Mouse (Mus musculus): ENCODE data around the gene Igf2bp3.
A peak's percentile ranks its signal among the peaks of the same experiment; 100 is the strongest.

Gene Igf2bp3

DNA sequence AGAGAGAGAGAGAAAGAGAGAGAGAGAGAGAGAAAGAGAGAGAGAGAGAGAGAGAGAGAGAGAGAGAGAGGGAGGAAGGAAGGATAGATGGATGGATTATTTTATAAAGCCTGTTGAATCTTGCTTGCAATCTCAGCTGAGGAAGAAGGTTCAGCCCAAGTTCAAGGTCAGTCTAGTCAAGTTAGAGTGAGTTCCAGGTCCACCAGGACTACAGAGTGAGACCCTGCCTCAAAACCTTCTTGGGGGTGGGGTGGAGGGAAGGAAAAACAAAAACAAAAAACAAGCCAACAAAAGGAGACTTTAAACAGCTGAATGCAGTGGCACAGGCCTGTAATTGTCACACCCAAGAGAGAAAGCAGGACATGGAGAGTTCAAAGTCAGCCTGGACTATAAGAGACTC lies 40.1 kb downstream of the Igf2bp3 start:
- no peak for DNase-seq (ENCODE audit: low spot score in 2 of 2)

DNA sequence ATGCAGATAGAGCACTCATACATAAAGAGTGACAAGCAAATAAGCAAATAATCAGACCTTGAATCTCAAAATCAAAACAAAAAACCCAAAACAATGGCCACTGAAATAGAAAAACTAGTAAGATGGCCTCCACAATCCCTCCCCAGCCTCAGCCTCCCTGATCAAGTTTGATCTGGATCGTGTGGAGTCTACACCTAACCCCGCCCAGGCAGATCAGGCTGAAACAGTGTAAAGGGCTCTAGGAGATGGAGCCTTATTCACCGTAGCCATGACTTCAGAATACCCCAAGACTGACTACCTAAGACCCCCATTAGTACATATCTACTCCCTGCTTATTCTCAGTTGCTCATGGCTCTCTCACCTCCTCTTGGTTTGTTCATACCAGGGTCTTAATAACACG lies 41.1 kb downstream of the Igf2bp3 start:
- DNase-seq (ENCODE audit: low spot score in 2 of 2) = no peak

DNA sequence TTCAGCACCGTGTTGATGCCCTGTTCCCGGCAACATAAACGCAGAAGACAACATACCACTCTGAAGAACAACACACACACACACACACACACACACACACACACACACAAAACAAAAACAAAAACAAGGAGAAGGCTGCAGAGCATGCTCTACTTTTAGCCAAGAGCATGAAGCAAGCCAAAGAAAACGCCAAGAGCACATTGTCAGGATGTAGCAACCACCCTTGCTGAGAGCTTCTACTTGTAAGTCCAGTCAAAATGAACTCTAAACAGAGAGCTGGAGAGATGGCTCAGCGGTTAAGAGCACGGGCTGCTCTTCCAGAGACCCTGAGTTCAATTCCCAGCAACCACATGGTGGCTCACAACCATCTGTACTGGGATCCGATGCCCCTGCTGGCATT lies 41.5 kb downstream of the Igf2bp3 start:
- DNase-seq (ENCODE audit: low spot score in 2 of 2) = no peak

DNA sequence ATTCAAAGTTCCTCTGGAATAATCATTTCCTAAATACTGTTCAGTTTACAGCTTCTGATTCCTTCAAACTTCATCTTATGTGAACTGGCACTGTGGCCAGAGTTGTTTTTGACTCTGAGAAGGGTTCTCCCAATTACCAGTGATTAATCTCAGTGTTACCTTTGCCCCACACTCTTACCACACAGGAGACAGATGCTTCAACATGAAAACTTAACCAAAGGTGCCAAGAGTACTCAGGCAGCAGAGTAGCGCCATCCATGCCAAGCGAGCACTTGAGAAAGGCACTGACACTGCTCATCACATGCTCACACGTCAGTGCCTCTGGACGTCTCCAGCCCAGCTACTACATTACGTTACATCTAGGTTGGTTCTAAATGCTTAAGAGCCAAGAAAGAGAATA lies 43.5 kb downstream of the Igf2bp3 start:
- no peak for DNase-seq (ENCODE audit: low spot score in 2 of 2)

DNA sequence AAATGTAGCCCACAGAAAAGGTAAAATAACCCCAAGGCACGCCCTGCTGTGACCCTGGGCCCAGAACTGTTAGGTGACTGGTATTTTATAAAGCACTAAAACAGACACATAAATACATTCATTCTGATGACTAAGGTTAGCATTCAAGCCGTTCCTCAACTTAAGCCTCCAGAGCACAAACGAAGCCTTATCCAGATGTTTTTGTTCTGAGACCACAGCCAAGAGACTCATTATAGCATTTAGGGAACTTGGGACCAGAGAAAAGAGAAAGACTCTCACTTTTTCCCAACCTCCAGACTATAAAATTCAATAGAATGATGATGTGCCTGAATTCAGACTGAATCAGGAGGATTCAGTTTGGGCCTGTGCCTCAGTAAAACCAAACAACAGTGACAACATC lies 46.1 kb downstream of the Igf2bp3 start:
- DNase-seq (ENCODE audit: low spot score in 2 of 2) = no peak

DNA sequence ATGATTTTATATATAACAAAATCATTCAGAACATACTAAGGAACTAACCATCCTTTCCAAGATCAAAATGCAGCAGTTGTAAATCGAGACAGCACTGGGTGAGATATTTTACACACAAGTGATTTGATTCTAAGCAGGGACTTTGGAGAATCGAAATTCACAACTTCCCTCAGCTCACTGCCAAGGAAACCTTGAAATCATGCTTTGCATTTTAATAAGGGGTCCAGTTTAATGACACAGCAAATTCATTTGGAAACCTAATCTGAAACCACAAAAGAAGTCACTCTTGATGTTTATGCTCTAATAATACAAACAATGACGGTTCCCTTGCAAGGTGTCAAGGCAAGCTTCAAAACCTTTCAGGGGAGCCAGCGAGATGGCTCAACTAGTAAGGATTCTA lies 47.4 kb downstream of the Igf2bp3 start:
- no peak for DNase-seq (ENCODE audit: low spot score in 2 of 2)

DNA sequence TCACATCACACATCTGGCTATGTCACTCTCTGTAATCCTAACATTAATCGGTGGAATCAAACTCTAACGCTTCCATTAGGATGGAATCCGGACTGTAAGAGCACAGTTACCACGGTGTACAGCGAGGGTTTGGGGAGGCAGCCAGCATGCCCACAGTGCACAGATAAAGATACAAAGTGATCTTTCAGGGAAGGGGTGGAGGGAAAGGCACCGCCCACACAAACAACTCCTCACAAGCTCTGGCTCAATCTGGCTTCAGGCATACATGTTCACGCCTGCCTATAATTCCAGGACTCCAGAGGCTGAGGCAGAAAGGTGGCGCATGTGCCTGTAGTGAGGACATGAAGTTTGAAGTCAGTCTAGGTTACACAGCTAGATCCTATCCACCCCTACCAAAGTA lies 48.4 kb downstream of the Igf2bp3 start:
- DNase-seq (ENCODE audit: low spot score in 2 of 2) = no peak

DNA sequence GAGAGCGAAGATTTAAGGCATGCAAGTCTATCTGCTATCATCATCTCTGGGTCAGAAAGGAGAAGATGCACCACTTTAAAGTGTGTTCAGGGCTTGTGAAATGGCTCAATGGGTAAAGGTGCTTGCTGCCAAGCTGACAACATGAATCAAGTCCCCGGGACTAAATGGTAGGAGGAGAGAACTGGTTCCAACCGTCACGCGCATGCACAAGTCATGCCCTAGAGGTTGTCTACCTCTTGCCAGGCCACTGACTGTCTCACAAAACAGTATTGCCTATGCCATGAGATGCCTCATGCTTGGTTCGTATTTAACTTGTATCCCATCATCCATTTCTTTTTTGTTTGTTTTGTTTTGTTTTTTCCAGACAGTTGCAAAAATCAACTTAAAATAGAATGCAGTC lies 48.9 kb downstream of the Igf2bp3 start:
- DNase-seq (ENCODE audit: low spot score in 2 of 2) = no peak

DNA sequence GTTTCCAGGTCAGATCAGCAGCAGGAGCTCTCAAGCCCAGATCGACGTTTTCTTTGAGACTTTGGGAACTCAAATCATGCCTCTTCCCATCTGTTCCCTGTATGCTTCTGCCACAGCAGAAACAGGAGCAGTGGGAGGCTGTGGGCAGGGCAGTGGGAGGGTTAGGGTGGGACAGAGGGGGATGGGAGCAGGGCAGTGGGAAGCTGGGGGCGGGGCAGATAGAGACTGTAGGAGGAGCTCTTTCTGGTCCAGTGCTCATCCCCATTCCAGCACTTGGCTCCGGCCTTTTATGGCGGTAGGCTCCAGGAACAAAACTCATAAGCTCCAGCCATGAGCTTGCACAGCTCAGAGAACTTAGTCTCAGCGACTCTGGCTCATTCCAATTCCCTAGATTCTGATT lies 49.7 kb downstream of the Igf2bp3 start:
- peak in 1 of 2 experiments; percentile 10 for DNase-seq (ENCODE audit: low spot score in 2 of 2)

DNA sequence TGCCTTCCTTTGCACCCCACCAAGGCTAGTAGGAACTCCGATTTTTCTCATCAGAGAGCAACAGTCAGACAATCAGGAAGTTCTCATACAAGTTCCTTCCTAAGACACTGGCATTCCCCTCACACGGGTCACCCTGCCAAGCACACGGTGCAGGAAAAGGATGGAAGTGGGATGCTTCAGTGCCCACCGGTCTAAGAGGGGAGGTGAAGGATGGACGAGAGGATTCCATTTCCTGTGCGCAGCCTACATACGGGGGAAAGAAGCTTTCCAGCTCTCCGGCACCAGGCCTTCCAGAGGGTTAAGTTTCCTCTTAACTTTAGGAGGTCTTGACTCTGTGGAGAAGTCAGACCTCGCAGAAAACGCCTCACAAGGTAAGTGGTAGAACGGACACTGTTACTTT lies 50.1 kb downstream of the Igf2bp3 start:
- no peak for DNase-seq (ENCODE audit: low spot score in 2 of 2)

DNA sequence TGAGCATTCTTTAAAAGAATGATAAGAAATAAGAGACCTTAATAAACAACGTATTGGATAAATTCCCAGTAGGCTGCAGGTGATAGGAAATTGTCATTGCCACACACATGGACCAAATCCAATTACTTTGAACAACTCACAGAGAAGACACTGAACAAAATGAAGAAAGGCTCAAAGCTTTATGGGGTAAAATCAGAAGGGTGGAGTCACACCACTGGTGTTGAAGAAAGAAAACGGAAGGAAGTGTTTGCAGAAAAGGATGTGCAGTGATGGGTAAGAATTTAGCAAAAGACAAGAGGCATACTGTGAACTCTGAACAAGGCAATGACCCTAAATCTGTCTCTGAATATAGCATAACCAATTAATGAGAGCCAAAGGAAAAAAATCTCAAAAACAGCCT lies 54.8 kb downstream of the Igf2bp3 start:
- no peak for DNase-seq (ENCODE audit: low spot score in 2 of 2)

DNA sequence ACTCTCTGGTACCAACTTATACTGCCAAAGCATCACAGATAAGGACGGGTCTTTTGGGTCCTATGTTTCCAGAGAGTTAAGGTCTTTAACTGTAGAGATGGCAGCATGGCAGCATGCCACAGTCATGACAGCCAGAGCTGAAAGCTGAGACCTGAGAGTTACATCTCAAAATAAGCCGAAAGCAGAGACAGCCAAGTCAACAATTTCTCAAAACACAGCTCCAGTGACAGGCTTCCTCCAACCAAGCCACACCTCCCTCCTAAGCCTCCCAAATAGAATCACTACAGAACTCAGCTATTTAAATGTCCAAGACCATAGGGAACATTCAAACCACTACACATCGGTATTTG lies 58.0 kb downstream of the Igf2bp3 start:
- DNase-seq (ENCODE audit: low spot score in 2 of 2) = no peak

DNA sequence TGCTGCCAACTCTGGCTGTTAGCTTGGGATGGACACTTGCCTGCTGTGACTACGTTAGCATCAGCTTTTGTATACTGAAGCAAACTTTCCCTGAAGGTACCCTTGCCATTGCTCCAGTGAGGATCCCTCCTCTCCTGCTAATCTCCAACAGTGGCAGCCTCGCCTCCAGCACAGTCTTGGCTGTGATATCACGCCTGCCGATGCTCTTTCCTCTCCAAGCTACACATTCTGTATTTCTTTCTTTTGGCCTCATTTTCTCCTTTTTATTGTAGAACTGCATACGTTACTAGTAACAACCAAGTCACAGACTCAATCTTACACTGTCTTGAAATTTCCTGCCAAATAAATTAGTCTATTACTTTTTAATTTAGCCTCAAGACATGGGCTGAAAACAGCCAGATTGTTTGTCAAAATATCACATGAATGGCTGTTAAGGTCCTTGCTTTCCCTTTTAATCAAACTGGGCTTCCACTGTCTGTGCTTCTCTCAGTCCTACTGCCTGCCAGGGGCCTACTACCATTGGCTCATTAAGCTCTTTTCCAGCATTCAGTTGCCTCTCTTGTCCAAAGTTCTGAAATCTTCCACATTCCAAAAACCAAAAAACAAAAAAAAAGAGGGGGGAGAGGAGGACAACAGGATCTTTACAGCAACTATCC lies 58.5 kb downstream of the Igf2bp3 start:
- no peak for DNase-seq (ENCODE audit: low spot score in 2 of 2)

DNA sequence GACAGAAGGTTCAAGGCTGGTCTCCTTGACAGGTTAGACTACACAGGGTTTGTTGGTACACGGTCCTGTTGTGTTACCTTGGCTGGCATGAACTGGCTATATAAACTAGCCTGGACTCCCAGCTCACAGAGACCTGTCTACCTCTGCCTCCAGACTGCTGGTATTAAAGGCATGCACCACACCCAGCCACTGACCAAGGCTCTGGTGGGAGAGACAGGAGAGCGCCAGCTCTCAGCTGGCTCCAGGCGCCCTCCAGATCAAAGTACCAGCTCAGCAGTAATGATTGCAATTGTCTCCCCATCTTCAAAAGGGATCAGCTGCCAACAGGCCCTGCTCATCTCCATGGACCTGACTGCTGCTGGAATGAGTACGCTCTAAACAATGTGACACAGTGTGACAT lies 63.3 kb downstream of the Igf2bp3 start:
- DNase-seq (ENCODE audit: low spot score in 2 of 2) = no peak

DNA sequence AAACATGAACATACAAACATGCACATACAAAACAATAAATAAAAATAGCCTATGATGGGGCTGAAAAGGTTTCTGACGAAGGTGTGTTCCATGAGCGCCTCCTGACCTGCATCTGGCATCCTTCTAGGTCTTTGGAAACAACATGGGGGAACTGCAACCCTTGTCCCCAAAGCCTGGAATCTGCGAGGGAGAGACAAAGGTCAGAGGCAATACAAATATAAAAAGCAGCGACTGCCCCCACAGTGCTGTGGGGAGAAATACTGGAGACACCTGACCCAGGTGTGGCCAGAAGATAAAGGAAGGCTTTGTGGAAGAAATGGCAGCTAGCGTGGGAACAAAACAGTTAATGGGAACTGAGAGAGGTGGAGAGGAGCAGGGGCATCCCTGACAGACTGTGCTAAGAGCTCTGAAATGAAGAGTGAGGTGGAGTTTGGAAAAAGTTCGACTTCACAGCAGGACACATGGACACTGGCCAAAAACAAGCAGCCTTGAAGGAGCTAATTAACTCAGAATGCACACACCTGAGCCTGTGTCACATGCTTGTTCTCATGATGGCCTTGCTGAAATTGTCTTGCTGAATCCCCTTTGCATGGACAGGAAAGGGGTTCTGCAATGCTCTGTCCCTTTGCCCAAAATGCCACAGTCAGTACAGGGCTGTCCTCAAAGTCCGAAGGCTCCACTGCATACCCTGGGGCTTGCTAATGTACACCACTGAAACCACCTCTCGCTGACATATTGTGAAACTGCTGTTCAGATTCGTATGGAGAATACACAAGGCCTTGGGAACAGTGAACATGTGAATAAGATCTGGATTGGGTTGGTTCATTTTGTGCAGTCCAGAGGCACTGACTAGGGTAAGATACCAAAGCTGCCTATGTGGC lies 64.2 kb downstream of the Igf2bp3 start:
- no peak for DNase-seq (ENCODE audit: low spot score in 2 of 2)

DNA sequence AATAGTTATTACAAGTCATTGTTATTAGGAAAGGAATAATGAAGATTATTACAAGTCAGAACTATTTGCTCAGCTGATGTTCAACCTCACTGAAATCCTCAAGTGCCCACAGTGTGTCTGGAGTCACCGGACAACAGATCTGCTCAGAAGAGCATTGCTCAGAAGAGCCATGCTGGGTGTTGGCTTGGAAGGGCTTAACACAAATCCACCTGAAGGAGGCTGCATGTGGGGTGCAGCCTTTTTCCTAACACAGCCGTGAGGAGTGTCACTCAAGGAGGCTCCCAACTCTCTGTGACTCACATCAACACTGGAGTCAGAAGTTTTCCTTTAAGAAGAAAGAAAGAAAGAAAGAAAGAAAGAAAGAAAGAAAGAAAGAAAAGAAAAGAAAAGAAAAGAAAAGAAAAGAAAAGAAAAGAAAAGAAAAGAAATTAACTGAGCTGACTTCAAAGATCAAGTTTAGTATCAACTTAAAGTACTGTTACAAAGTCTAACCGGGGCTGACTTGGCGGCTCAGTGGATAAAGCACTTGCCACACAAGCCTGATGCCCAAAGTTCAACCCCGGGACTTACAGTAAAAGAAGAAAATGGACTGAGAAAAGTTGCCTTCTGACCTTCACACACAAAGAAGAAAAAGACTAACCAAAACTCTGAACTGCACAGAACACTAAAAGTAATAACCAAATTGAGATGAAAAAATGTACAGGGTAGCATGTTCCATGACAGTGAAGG lies 65.4 kb downstream of the Igf2bp3 start:
- DNase-seq (ENCODE audit: low spot score in 2 of 2) = no peak

DNA sequence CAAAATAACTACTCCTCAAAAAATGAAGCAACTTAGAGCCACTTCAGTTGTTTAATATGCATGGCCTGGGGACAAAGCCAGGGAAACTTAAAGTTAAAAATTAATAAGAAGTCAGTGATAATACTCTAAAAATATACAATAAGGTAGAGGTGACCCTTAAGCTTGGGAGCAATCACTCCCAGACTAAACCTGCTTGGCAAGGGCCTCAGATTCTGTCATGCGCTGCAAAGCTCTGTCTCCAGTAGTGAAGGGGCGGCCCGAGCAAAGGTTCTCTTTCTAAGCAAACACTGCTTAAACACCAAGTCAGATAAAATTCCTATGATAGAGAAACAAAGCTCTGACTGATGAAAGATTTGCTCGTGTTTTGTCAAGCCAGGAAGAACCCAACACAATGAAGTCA lies 66.0 kb downstream of the Igf2bp3 start:
- DNase-seq (ENCODE audit: low spot score in 2 of 2) = no peak

DNA sequence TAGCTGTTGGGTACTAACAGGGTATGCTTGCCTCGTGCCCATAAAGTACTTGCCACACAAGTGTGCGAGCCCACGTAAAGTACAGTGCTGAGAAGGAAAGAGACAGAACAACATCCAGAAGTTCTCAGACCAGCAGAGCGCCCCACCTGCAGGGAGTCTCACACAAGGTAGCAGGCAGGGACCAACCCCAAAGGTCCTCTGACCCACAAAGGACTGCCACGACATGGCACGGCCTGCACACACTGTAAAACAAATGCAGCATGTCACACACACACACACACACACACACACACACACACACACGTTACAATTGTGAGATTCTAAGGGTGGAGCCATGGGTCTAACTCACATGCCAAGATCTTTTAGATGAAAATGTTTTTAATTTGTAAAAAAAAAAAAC lies 66.4 kb downstream of the Igf2bp3 start:
- no peak for DNase-seq (ENCODE audit: low spot score in 2 of 2)

DNA sequence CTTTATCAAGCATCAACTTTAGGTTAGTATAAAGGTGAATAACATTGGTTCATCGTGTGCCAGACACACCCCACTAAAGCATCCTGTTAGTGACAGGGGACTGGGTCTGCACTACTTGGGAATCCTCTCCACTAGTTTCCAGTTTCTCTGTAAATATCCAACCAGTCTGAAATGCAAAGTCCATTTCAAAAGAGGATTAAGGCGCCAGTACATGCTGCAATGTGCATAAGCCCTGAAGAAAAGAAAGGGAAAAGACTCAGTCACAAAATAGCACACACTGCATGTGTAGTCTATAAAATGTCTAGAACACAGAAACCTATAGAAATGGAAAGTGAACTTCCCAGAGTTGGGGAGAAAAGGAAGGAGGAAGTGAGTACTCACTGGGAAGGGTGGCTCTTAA lies 68.3 kb downstream of the Igf2bp3 start:
- DNase-seq (ENCODE audit: low spot score in 2 of 2) = no peak

DNA sequence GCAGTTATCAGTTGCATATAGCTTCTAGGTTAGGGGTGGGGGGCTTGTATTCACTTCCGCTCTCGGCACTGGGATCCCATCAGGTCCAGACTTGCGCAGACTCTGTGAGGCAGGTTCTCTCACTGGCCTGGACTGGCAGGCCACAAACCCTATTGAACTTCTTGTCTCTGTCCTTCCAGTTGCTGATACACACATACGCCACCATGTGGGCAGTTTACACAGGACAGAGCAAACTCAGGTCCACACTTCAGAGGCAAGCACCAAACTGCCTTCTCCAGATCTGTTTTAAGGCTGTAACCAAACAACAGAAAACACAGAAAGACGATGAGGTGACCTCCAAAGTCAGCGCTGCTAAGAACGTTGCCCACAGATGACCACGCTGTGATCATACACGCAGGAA lies 72.3 kb downstream of the Igf2bp3 start:
- peak in 1 of 2 experiments; percentile 21 for DNase-seq (ENCODE audit: low spot score in 2 of 2)

DNA sequence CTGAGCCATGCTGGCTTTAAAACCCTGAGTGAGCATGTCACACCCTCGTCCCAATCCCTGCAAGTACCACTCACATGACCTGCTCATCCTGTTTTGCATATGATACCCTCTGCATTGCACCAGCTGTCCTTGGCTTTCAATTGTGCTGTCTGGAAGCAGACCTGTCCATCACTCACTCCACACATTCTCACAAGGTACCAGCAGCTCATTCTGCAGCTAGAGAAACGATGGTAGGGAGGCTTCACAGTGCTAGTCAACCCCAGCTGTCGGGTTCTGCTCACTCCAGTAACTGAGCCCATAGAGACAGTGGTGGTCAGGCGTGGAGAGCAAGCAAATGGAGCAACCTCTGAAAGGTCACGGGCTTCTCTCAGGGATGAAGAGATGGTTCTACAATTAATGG lies 73.6 kb downstream of the Igf2bp3 start:
- DNase-seq (ENCODE audit: low spot score in 2 of 2) = no peak

DNA sequence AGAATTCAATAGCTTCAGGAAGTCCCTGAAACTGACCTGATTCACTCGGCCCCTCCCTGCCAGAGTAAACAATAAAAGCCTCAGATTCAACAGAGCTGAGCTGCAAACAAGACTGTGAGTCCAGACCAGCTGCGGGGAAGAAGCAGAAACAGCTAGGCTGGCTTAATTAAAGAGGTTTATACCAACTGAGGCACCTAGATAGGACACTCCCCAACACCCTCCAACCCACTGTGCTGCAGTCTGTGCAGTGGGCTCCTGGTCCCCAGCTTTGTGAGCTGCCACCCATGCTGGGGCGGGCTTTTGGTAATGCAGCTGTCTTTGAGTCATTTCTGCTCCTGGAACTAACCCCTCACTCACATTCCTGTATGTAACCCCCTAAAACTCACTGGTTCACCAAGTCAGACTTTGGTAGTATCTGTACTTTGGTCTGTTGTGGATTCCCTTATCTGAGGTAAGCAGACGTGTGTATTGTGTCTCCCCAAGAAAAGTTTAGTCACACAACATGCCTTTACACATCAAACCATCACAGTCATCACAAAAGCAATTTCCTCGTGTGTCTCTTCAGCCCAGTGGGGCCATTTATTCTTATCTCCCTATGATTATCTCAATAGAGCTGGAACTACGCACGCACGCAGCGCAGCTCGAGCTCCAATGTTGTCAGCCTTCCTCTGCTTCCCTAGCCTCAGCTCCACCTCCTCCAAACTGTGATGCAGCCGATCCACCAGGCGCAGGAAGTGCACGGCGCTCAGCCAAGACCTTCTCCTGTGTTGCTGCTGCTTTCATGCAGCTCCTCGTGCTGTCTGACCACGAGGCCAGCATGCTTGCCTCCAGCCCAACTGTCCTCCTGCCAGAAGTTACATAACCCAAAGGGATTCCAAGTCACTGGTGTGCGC lies 76.4 kb downstream of the Igf2bp3 start:
- DNase-seq (ENCODE audit: low spot score in 2 of 2) = no peak

All from cerebellum, postnatal 4 days (tissue).